Mouse (Mus musculus) mouse embryonic stem cell (cell line): ENCODE measurements at regions not wholly inside any gene's neighbourhood (a gene's known extent, or its start where the extent isn't known, plus 50 kb on each side); places are given as distances from the start of the nearest gene placed in this dataset.

Source experiments
- in situ Hi-C, 2 experiments: fragments of 300-500 bp; cut with MboI; formaldehyde crosslinking; loops; 1 replicate in 1 of 2; 3 replicates in 1 of 2; pipeline ENCODE4 v1.14.3; 2019 to 2020; ENCODE audit warnings: low sequenced_read_pairs in 2 of 2, low pct_unique_long_range_greater_than_20kb in 1 of 2, mixed read lengths in 1 of 2; ENCODE audit not compliant: unreplicated experiment in 1 of 2

GRCm38 (mm10) chr15:52207271-52207670 is 1677.4 kb upstream of the Gm7489 start:
- in situ Hi-C loops: no loop called here

DNA sequence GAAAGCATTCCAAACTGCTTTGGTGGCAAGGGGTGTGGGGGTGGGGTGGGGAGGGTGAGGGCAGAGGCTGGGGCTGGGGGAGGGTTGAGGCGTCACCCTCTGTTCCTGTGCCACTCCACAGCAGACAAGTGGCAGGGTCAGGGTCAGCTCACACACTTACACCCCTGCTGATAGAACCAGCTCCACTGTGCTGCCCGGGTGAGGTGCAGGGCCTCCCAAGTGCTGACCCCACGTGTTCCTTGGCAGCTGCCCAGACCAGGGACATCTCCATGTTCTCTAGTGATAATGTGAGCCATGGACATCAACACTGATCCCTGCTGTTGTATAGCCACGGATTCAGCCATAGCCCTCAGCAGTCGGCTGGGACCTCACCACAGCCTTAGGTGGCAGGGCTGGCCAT is 1652.3 kb upstream of the Gm7489 start:
- in situ Hi-C loops: no loop called here

DNA sequence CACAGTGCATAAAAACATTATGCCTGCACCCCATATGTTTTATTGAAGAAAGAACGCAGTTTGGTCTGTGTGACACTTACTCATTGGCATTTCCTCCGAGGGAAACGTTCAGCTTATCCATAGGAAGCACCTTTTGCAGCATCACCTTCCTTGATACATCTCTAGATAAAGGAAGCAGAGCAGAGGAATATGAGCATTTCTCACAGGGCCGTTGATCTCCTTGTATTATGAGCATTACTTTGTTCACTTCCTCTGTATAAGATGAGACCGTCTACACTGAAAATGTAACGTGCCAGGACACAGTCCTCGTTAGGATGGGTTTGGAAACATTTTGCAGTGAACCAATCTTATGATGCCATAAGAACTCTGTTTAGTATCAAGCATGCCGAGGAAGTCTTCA is 1648.5 kb upstream of the Gm7489 start:
- in situ Hi-C loops: no loop called here

DNA sequence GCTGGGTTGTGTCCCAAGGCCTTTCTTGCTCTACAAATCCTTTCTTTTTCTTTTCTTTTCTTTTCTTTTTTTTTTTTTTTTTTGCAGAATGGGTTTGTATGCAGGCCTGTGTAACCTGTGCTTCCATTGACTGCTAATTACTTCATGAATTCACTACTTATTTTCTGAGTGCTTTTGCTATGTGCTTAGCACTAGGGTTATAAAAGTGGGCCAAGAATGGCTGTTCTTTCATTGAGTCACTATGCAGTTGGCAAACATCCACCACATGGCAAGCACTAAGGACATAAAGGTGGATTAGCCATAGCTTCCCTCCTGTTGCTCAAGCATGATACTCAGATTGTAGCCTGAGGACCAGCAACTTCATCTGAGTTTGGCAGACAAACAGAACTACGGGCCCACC is 1641.8 kb upstream of the Gm7489 start:
- in situ Hi-C loops: no loop called here
